10 mouse cellular contexts compared by ENCODE assay signal in the genomic region with DNA sequence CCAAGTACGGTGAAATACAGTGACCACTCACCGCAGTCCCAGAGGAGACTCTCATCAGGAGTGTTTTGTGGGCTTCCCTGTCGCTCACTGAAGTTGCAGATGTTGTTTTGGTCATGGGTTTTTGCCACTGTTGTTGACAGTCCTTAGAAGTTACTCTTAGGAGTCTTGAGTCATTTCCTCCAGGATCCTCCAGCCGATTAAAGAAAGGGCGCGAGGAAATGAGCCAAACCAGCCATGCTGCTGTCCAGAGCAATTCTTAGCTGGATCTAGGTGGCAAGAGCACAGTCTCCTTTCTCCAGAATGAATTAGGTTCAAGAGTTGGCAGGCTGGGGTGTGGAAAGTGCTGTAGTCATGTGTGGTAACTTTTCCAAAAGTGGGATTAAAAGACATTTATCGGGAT. TPM values are rescaled to one million over a fixed set of nuclear protein-coding genes. Genes with fewer than 3 reads are reported as not detected.
DNase-seq lines count a peak whose midpoint lies in the region; ATAC-seq and TF ChIP-seq lines count a peak whose summit lies in the region.
"Had no signal": no experiment of that assay in that cellular context is flagged by ENCODE, and none has a peak within 500 bp of the region (broad histone marks: within the 10 kb centered on the region; RNA-seq: fewer than 3 reads in every experiment).

No protein-coding gene starts in this region.

- H3K27ac ChIP-seq in heart, embryonic 12.5 days (ENCODE audit: poor library complexity, severe bottlenecking) = no peak overlapping the region
- no peak overlapping the region for H3K27ac ChIP-seq in heart, embryonic 11.5 days (ENCODE audit: low read depth, low read length)
- peak overlapping the region; percentile 20; the same call in 1 of the 2 replicates for H3K27ac ChIP-seq in testis, adult 2 months (ENCODE audit: control insufficient read depth, insufficient read depth, low read depth, low read length)
- no peak overlapping the region for H3K27ac ChIP-seq in lung, postnatal 0 days (ENCODE audit: low read length)
- H3K27ac ChIP-seq: forebrain, embryonic 12.5 days had no signal

- H3K4me2 ChIP-seq in heart, embryonic 12.5 days = peak overlapping the region; percentile 36; the same call in 1 of the 2 replicates
- H3K4me2 ChIP-seq in heart, embryonic 11.5 days = no peak overlapping the region
- H3K4me2 ChIP-seq in lung, postnatal 0 days (replicated peaks; ENCODE audit: low read depth, low read length) = peak overlapping the region; percentile 89; the same call in 1 of the 2 replicates
- H3K4me2 ChIP-seq: forebrain, embryonic 12.5 days had no signal

- no peak for ATAC-seq in heart, embryonic 12.5 days (ENCODE audit: insufficient number of reproducible peaks, low FRiP score)
- no peak for ATAC-seq in heart, embryonic 11.5 days (replicated peaks; ENCODE audit: insufficient number of reproducible peaks, low FRiP score, low TSS enrichment)
- ATAC-seq in lung, postnatal 0 days = no peak

- H3K9me3 ChIP-seq in heart, embryonic 12.5 days (replicated peaks) = no peaks in the 10 kb centered on the region
- H3K9me3 ChIP-seq in heart, embryonic 11.5 days (replicated peaks; ENCODE audit: control insufficient read depth, low read length) = no peaks in the 10 kb centered on the region
- H3K9me3 ChIP-seq in lung, postnatal 0 days (ENCODE audit: low read length) = no peaks in the 10 kb centered on the region
- H3K9me3 ChIP-seq: forebrain, embryonic 12.5 days had no signal

- no peak for TF ChIP-seq CTCF in testis, adult 2 months (IDR thresholded peaks at IDR 0.05; ENCODE audit: control insufficient read depth, insufficient read depth, insufficient replicate concordance, low read depth, low read length)
- TF ChIP-seq CTCF in lung, postnatal 0 days (IDR thresholded peaks at IDR 0.05) = no peak

- TF ChIP-seq POLR2A in testis, adult 2 months (IDR thresholded peaks at IDR 0.05; ENCODE audit: control insufficient read depth, low read depth, low read length) = no peak

- whole genome bisulfite sequencing in heart, embryonic 12.5 days = 51% methylated on average over 7 of the region's 7 CpGs
- WGBS in heart, embryonic 11.5 days (ENCODE audit: insufficient replicate concordance) = 55% methylated on average over 7 of the region's 7 CpGs
- WGBS in lung, postnatal 0 days = 54% methylated on average over 7 of the region's 7 CpGs

- no peak overlapping the region for H3K9ac ChIP-seq in heart, embryonic 12.5 days
- no peak overlapping the region for H3K9ac ChIP-seq in heart, embryonic 11.5 days (ENCODE audit: low read depth, low read length)
- no peak overlapping the region for H3K9ac ChIP-seq in lung, postnatal 0 days (replicated peaks; ENCODE audit: low read depth)
- H3K9ac ChIP-seq: forebrain, embryonic 12.5 days had no signal

- no peaks in the 10 kb centered on the region for H3K36me3 ChIP-seq in heart, embryonic 12.5 days
- H3K36me3 ChIP-seq in heart, embryonic 11.5 days (ENCODE audit: control insufficient read depth, insufficient read depth, low read length) = no peaks in the 10 kb centered on the region
- no peaks in the 10 kb centered on the region for H3K36me3 ChIP-seq in testis, adult 2 months (ENCODE audit: control insufficient read depth, insufficient read depth, low read length)
- H3K36me3 ChIP-seq in lung, postnatal 0 days (ENCODE audit: insufficient read depth, low read length) = no peaks in the 10 kb centered on the region
- H3K36me3 ChIP-seq: forebrain, embryonic 12.5 days had no signal

- H3K4me1 ChIP-seq in heart, embryonic 12.5 days (replicated peaks) = peaks cover 18% of the 10 kb centered on the region
- 0 out of 2 replicates have a peak, but pooled peaks cover 4% of the 10 kb centered on the region for H3K4me1 ChIP-seq in heart, embryonic 11.5 days (ENCODE audit: control insufficient read depth, insufficient read depth, low read length)
- H3K4me1 ChIP-seq in testis, adult 2 months (ENCODE audit: control insufficient read depth, insufficient read depth, low read length) = peaks cover 19% of the 10 kb centered on the region
- H3K4me1 ChIP-seq in lung, postnatal 0 days (ENCODE audit: insufficient read depth, low read depth, low read length) = peaks cover 6% of the 10 kb centered on the region; the same call in 1 of the 2 replicates

- no peak for DNase-seq in testis, postnatal 14 days (ENCODE audit: low spot score)
- peak; percentile 31 for DNase-seq in lung, postnatal 0 days (ENCODE audit: low spot score)
- no peak for DNase-seq in cerebellum, postnatal 36 days
- DNase-seq in ovary, postnatal 36 days (ENCODE audit: low spot score) = no peak
- no peak for DNase-seq in thymus, postnatal 10 days (ENCODE audit: low spot score in 2 of 2)
- DNase-seq: right cerebral cortex, adult 18-20 months had no signal

- H3K4me3 ChIP-seq in heart, embryonic 12.5 days = no peak overlapping the region
- no peak overlapping the region for H3K4me3 ChIP-seq in heart, embryonic 11.5 days (ENCODE audit: low read depth, low read length)
- no peak overlapping the region for H3K4me3 ChIP-seq in testis, adult 2 months (ENCODE audit: control insufficient read depth, low read depth, low read length)
- H3K4me3 ChIP-seq in lung, postnatal 0 days (ENCODE audit: low read depth, low read length) = peak overlapping the region; percentile 0; the same call in 1 of the 2 replicates
- H3K4me3 ChIP-seq: forebrain, embryonic 12.5 days had no signal

- H3K27me3 ChIP-seq in heart, embryonic 12.5 days (replicated peaks) = peaks cover 38% of the 10 kb centered on the region
- H3K27me3 ChIP-seq in heart, embryonic 11.5 days (ENCODE audit: control insufficient read depth, insufficient read depth, low read length) = peaks cover 10% of the 10 kb centered on the region; the same call in 1 of the 2 replicates
- H3K27me3 ChIP-seq in testis, adult 2 months (ENCODE audit: control insufficient read depth, insufficient read depth, low read length) = no peaks in the 10 kb centered on the region
- H3K27me3 ChIP-seq in lung, postnatal 0 days (replicated peaks; ENCODE audit: insufficient read depth, low read length) = peaks cover 26% of the 10 kb centered on the region; the same call in 1 of the 2 replicates

- no peak for TF ChIP-seq EP300 in lung, postnatal 0 days (IDR thresholded peaks at IDR 0.05)

RNA-seq across cellular contexts. Expression of gene Kit, which starts 3.4 kb away (rescaled TPM):
- 13.0 and 13.6 TPM in 2 replicates for polyA plus RNA-seq in heart, embryonic 12.5 days (2016; fragmentation: Nextera tagmentation; extraction: Ambion mirVana)
- 11.2 and 12.4 TPM in 2 replicates for polyA plus RNA-seq in heart, embryonic 11.5 days (2014; fragmentation: Nextera tagmentation; extraction: Ambion mirVana)
- polyA plus RNA-seq in testis, adult 2 months (2012; rRNA removed) = 8.9 and 13.8 TPM in 2 replicates
- 30.0 and 36.9 TPM in 2 replicates for polyA plus RNA-seq in lung, postnatal 0 days (2015; fragmentation: Nextera tagmentation; extraction: Ambion mirVana)
